Mouse (Mus musculus): ENCODE data around the gene Git1.

Gene Git1

GRCm38 (mm10) chr11:77483510-77484255 is 9.7 kb upstream of the Git1 start:
- peak; percentile 83 for DNase-seq

DNA sequence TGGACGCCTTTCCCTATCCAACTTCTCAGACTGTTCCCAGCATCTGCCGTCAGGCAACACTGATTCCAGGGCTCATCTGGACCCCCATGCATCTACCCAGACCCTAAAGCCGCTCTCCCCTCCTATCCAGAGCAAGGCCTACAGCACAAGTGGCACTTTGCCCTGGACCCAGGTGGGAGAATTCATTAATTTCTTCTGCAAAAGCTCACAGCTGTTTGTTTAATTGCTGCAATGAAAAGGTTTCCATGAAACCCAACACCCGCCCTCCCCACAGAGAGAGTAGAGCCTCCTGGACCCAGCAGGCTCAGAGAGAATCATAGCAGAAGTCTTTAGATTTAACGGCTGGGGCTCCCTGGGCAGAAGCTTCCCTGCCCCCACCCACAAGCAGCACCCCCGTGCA is 8.1 kb upstream of the Git1 start:
- DNase-seq, result no peak

- peak; percentile 89 for DNase-seq
These were observed 6.6 kb upstream of the Git1 start for GRCm38 (mm10) chr11:77486798-77487197.

DNA sequence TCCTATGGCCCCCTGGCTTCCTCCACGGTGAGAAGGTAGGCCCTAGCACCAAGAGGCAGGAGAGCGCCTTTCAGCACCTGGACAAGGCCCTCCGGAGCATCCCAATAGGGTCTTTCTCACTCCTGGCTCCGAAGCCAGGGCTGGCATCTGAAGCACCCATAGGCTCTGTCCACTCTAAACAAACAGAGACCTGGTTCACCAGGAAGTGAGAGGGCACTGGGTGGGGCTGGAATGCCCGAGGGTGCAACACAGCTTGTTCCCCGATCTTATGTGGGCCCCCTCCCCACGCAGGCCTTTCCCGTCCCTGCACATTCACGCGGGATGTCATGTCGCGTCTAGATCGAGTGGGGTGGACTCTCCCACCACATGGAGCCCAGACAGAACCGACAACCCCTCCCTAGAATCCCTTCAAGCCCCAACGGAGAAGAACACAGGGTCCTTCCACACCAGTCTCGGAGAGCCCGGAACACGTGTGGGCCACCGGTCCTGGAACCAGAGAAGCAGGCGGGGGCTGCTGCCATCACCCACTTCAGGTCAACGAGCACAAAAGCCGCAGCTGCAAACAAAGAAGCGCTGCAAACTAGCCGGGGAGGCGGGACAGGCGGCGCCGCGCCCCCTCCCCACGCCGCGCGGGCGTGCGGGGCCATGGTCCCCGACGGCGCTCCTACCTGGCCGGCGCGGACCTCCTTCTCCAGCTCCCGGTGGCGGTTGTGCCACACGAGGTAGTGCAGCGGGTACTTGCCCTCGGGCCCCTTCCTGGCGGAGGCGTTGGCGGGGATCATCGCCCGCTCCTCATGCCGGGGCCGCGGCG is 4.4 kb upstream of the Git1 start:
- peak; percentile 96 for DNase-seq

- DNase-seq, result peak; percentile 98
These were observed 3.6 kb upstream of the Git1 start, which contains the start of gene Ankrd13b for GRCm38 (mm10) chr11:77489591-77490235. TSS of gene Ankrd13b (minus strand) at chr11:77489678.

DNA sequence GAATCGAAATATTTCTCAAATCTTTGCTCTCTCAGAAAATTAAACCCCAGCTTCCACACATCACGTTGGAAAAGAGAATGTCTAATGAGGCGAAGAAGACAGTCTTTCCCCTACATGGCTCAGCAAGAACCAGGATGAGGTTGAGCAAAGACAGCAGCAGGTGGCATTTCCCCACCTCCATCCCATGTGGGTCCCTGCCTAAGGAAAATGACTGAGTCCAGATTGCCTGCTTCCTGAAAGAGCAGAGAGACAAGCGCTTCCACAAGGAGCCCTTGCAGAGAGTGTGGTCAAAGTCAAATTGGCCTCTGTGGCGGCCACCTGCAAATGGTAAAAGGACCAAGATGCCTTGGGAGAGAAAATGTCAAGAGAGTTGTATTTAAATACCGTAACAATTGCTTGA is 2.9 kb upstream of the Git1 start:
- DNase-seq, result peak; percentile 88

GRCm38 (mm10) chr11:77491123-77491501 is 2.2 kb upstream of the Git1 start:
- peak; percentile 99 for DNase-seq

- DNase-seq, result peak; percentile 98
These were observed 1.7 kb upstream of the Git1 start for GRCm38 (mm10) chr11:77491502-77492291.

DNA sequence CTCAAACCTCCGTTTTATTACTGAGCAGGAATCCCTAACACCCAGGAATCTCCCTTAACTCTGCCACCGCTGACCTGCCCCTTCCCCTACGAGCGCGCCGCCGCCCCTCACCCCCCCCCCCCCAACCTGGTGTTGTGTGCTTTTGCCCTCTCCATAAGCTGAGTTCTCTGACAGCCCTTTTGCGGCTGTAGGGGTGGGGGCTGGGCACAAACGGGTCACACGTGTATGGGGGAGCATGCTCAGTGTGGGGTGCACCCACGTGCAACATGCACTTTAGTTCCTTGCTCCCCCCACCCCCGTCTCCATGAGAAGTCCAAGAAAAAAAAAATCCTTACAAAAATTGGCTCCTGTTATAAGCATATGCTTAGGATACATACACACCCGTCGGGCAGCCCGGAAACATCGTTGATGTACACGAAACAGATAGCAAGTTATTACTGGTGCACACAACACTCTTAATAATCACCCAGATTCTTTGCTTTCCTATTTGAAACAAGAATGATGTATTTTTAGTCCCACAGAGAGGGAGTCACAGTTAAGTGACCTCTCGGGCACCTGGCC is 971 bp upstream of the Git1 start:
- DNase-seq, result peak; percentile 95

DNA sequence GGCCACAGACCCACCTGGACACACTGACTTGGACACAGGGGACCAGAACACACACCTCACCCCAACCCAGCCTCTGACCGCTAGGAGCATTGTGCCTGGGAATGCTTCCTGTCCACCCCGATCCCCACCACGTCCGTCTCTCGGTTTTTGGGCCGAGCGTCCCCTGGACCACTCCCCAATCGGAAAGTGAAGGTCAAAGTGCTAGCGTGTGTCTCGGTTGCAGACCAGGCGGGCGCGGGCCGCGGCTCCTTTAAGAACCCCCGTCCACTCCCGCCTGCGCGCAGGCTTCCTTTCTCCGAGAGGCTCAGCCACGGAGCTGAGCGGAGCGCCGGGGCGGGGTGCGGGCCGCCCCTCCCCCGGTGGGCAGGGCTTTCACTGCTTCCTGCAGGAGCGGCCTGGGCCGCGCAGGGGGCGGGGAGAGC is 440 bp upstream of the Git1 start:
- DNase-seq, result peak; percentile 99

DNA sequence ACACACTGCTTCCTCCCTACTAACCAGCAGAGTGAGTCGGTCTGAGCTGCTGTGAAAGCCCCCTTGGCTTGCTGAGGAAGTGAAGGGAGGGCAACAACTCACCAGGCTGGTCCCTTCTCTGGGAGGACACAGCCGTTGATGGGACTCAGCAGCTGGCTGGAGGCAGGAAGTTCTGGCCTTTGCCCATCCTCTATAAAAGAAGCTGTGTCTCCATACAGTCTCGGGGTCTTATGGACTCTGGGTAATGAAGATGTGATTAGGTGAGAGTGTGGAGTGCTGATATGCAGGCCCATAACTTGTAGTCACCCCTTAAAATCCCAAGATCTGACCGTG is 948 bp downstream of the Git1 start:
- no peak for DNase-seq

- DNase-seq, result peak; percentile 90
These were observed 1.4 kb downstream of the Git1 start for GRCm38 (mm10) chr11:77494782-77495181.

- peak; percentile 88 for DNase-seq
These were observed 2.1 kb downstream of the Git1 start for GRCm38 (mm10) chr11:77495507-77495906.

DNA sequence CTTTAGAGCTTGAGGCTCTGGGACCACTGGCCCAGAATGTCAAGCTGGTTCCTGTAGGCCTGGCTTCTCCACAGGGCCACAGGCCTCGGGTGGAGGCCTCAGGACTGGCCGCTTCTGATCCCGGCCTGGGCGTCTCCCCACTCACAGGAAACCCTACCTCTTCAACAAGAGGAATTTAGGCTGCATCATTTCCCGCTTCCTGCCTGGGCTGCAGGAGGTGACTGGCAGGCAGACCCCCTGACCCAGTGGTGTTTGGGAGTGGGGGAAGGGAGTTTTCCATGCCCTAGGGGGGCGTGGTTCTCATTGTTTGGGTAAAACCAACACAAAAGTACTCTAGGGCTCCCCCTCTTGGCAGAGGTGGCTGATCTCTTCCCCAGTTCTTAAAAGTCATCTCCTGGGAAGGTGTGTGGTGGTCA is 4.0 kb downstream of the Git1 start:
- peak; percentile 99 for DNase-seq

DNA sequence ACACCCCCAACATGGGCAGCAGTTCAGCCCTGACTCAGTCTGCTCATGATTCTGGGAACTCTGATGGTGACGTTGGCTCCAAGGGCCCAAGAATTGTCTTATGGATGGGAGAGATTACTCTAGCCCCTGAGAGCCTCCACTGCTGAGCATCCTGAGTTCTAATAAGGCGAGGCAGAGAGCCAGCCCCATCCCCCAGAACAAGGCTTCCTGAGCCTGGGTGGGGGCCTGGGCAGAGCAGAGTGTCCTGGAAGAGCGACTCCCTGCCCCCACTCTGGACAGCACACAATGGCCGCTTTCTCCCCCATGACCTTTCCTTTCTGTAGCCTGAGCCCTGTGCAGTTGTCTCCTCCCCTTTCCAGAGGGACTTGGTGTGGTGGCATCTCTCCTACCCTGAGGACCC is 4.5 kb downstream of the Git1 start:
- DNase-seq, result peak; percentile 98

- DNase-seq, result peak; percentile 93
These were observed 5.1 kb downstream of the Git1 start for GRCm38 (mm10) chr11:77498261-77499139.

DNA sequence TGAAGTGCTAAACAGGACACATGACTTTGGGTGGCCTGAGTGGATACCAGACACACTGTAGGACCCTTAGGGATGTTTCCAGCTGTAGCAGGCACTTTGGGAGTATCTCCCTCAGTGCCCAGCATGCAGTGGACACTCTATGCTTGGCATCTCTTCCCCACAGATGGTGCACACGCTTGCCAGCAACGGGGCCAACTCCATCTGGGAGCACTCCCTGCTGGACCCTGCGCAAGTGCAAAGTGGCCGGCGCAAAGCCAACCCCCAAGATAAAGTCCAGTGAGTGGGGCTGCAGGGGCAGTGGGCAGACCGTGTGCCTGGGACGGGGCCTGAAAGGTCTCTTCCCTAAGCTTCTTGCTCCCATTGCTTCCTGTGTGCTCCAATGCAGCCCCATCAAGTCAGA is 6.0 kb downstream of the Git1 start:
- DNase-seq, result peak; percentile 92

DNA sequence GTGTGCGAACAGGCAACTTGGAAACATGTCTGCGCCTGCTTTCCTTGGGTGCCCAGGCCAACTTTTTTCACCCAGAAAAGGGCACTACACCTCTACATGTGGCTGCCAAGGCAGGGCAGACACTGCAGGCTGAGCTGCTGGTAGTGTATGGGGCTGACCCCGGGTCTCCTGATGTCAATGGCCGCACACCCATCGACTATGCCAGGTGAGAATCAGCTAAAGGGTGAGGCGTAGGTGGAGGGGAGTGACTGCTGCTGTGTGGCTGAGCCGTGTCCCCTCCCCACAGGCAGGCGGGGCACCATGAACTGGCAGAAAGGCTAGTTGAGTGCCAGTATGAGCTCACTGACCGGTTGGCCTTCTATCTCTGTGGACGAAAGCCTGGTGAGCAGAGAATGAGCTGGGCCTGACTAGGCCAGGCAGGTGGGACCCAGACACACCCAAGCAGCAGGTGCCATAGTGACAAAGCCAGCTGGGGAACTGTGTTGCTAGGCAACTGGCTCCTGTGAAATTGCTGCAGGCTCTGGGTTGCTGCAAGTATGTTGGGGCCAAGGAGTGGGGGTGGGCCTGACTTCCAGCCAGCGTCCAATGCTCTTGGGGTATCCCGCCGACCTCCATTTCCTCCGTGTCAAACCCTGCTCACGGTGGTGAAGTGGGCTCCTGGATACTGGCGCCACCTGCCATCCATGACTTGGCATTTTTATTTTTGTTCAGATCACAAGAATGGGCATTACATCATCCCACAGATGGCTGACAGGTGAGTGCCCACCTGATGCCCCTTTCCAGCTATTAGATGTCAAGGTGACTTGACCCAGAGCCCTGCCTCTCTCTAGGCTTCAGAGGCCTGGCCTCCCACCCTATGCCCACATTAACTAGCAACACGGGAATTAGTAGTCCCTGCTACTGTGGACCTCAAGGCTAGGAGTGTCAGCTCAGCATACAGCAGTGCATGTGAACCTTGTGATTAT is 7.3 kb downstream of the Git1 start:
- DNase-seq, result peak; percentile 92

DNA sequence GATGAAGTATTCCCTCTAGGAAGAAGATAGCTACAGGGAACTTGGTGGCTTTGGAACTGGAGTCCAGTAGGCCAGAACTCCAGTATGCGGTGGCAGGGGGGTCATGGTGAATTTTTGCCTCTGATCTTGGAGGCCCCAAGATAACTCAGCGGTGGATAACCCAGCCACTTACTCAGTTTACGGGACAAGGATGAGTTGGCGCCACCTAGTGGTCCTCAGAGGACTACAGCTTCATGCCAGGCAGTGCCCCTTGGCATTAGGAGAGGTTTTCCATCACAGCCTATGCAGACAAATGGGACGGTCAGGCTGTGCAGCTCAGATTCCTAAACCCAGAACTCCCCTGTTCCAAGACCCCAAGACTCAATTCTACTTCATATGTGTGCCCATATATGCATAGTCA is 8.0 kb downstream of the Git1 start:
- DNase-seq, result peak; percentile 97

- DNase-seq, result no peak
These were observed 8.6 kb downstream of the Git1 start for GRCm38 (mm10) chr11:77501971-77502370.

Data from heart, adult 11 months (tissue).